Mouse (Mus musculus) lung, adult 18-20 months (tissue): Measurements from ENCODE around the gene Cwf19l1.

Experiments
- DNase-seq, 2 experiments: peaks; one replicate each; pipeline ENCODE4 v3.0.0; 2022; ENCODE audit warnings: mixed read lengths in 2 of 2

The Cwf19l1 gene

GRCm38 (mm10) chr19:44110356-44110755 lies 25.3 kb downstream of the Cwf19l1 start:
- DNase-seq, result no peak

DNA sequence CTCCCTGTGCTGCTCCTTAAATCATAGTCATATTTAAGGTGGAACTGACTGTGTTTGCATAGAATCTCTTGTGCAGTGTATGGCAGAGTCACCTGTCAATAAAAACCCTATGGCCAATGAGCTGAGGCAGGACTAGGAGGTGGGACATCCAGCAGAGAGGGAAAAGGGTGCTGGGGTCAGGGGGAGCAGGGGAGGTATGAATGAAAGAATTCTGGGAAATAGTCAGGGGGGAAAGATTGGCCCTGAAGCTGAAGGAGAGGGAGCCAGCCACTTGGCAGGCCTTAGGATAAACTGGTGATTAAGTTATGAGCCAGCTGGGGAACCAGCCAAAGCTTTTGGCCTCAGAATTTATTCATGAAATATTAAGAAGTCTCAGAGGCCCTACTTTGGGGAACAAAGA lies 26.7 kb downstream of the Cwf19l1 start:
- peak; percentile 24 to 27 for DNase-seq

GRCm38 (mm10) chr19:44107661-44108521 lies 27.8 kb downstream of the Cwf19l1 start:
- DNase-seq, result no peak

DNA sequence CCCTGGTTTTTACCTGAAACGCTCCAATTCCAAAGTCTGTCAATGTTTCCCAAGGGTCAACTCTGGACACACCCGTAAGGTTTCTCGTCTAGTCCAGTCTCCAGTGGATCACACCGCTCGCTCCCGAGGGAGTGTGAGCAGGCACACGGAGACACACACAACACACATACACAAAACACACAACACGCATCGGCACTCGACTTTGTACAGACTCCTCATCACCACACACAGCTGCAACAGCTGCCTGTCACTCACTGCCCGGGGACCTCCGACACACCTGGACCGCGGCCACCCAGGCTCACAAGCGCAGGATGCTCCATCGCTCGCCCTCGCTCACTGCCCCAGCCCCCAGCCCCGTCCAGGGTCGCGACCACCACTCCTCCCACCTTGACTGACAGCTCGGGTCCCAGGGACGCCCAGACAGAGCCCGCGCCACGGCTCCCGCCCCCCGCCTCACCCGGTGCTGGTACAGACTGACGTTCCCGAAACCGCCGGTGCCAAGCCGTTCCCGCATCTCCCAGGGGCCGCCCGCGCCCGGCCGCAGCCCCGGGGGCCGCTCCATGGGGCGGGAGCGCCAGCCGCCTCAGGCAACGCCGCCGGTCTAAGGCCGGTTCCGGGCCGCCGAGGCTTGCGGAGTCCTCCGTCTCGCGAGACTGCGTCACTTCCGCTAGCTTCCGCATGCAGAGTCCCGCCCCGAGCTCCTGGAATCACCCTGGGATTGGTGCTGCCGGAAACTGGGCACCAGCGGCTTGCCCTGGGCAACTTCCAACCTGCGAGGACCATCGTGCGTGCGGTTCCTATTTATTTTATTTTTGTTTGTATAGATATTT lies 28.6 kb downstream of the Cwf19l1 start, which contains the start of gene Chuk:
Gene Chuk, minus strand, starts transcription at position 650 of the 830 bp plus-strand sequence.
- DNase-seq, result peak; percentile 97 to 98

- no peak for DNase-seq
Measured at GRCm38 (mm10) chr19:44104393-44104792, 31.3 kb downstream of the Cwf19l1 start.

GRCm38 (mm10) chr19:44103001-44103400 lies 32.7 kb downstream of the Cwf19l1 start:
- no peak for DNase-seq

DNA sequence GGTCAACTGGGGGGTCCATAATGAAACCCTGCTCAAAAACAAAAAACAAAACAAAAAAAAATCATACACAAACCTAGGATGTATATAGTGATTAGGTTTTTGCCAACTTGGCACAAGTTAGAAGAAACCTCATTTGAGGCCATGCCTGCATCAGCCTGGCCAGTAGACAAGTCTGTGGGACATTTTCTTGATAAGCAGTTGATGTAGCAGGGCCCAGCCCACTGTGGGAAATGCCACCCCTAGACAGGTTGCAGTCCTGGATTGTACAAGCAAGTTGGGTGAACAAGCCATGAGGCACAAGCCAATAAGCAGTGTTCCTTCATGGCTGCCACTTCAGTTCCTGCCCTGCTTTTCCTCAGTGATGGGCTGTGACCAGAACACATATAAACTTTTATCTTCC lies 34.8 kb downstream of the Cwf19l1 start:
- no peak for DNase-seq

GRCm38 (mm10) chr19:44086278-44086677 lies 49.4 kb downstream of the Cwf19l1 start:
- no peak for DNase-seq

- no peak for DNase-seq
Measured at GRCm38 (mm10) chr19:44080920-44081319, 54.8 kb downstream of the Cwf19l1 start.

DNA sequence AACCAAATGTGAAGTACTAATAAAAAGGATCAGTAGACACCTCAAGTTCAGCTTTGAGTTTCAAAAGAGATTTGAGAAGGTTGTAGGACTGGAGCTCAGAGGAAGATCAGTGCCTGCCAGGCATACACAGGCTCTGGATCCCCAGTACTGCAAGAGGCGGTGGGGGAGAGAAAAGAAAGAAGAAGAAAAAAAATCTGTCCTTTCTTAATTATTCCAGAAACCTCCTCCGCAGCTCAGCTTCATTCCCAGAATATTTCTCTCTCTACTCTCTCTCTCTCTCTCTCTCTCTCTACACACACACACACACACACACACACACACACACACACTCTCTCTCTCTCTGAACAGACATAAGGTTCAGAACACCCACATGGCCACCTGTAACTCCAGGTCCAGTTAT lies 55.7 kb downstream of the Cwf19l1 start:
- DNase-seq, result no peak

DNA sequence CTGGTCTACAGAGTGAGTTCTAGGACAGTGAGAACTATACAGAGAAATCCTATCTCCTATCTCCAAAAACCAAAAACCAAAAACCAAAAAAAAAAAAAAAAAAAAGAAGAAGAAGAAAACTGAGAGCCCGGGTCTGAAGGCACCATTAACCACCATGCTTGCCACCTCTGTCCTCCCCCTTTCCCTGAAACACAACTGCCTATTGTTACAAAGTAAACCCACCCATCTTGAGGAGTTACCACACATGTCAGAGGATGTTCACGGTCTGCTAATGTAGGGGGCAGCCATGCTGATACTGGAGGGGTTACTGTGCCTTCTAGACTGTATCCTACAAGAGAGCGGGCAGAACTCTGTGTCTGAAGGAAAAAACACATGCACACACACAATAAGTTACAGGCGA lies 58.7 kb downstream of the Cwf19l1 start:
- DNase-seq, result no peak

GRCm38 (mm10) chr19:44076457-44076856 lies 59.2 kb downstream of the Cwf19l1 start:
- no peak for DNase-seq

DNA sequence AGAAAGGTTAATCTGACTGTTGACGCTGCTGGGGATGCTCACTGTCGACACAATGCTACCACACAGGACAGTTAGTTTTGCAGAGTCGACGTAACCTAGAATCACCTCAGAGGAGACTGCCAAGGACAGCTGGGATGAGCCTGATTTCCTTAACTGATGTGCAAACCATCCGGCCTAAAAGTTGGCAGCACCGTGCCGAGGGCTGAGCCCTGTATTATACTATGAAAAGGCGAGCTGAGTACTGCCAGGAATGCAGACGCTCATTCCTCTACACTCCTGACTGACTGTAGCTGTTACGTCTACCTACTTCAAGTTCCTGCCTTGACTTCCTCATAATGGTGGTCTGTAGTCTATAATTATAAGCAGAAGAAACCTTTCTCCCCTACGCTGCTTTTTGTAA lies 60.7 kb downstream of the Cwf19l1 start:
- DNase-seq, result no peak

GRCm38 (mm10) chr19:44071166-44071565 lies 64.5 kb downstream of the Cwf19l1 start:
- DNase-seq, result no peak

GRCm38 (mm10) chr19:44069914-44070232 lies 65.8 kb downstream of the Cwf19l1 start:
- no peak for DNase-seq

DNA sequence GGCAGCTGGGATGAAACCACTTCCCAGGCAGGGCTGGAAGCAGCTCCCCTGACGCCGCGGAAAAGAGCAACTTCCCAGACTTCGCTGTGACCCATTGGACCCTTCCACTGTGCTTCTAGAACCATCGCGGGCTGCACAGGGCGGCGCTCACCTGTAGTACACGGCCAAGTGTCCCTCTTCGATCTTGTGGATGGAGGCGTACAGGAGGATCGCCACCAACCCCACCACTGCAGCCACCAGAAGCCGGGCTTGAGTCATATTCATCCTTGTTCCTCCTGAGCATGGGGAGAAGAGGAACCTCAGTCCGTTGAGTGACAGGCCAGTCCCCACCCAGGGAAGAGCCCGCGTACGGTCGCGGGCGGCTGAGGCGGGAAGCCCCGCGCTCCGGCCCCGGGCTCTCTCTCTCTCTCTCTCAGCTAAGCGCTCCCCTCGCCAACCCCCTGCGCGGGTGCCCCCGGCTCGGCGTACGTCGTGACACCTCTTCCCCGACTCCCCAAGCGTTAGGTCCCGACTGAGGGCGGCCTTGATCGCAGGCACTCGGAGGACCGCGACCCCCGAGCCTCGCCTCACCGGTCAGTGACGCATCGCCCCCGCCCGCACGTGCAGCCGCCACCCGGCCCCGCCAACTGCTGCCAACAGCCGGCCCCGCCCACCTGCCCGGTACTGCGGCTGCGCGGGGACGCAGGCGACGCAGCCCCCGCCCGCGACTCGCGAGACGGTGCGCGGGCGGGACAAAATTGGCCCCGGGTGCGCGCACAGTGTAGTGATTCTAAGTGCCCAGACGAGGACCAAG lies 66.4 kb downstream of the Cwf19l1 start, which contains the start of gene Erlin1:
Gene Erlin1, minus strand, starts transcription at position 665 of the 793 bp plus-strand sequence.
- peak; percentile 87 to 92 for DNase-seq

DNA sequence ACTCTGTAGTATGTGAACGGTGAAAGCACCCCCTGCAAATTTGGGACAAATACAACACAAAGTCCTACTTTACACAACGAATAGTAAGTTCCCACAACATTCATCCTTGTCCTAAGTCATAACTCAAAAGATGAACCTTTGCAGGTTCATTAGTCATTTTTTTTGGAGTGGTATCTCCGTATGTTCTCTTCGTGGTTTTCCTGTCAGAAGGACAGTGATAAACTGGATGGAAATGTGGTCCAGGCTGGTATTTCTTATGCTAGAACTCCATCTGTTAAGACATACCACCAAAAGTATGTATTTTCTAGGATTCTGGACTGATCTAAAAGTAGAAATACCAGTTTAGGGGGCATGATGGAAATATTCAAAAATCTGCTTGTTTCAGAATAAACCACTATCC lies 67.4 kb downstream of the Cwf19l1 start:
- DNase-seq, result no peak

- peak in 1 of 2 experiments; percentile 27 for DNase-seq
Measured at GRCm38 (mm10) chr19:44067323-44068049, 68.2 kb downstream of the Cwf19l1 start.

DNA sequence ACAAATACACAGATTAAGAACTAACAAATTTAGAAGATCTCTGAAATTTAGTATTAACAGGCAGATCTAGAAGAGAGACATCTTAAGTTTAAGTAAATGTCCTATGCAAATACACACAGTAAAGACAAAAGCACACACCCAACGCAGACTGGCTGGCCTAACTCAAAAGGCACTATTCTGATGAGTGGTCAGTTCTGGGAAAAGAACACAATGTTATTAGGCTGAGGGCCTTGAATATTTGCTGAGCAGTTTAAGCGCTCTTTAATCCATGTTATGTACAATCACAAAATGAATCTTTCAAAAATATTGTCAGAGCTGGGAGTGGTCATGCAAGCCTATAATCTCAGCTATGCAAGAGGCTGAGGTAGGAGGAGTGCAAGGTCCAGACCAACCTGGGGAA lies 70.9 kb downstream of the Cwf19l1 start:
- peak in 1 of 2 experiments; percentile 41 for DNase-seq

- no peak for DNase-seq
Measured at GRCm38 (mm10) chr19:44063773-44064172, 71.9 kb downstream of the Cwf19l1 start.

- DNase-seq, result no peak
Measured at GRCm38 (mm10) chr19:44060226-44060625, 75.5 kb downstream of the Cwf19l1 start.
